Mouse (Mus musculus) olfactory bulb, adult 2 months (tissue): ENCODE data around the gene Atp6v1e1. TPM values are rescaled to one million over a fixed set of nuclear protein-coding genes. Genes with fewer than 3 reads are reported as not detected.
"Not testable (repeated sequence)": the region's sequence is repeated elsewhere in the genome, so short reads cannot be mapped to it uniquely, and the experiment has no call there.

Source experiments
- H3K27ac ChIP-seq: fragments of 200-500 bp; 2 replicates; pipeline ENCODE4 v1.5.1; 2012; ENCODE audit warnings: low read depth, low read length; ENCODE audit not compliant: insufficient read depth
- H3K4me1 ChIP-seq: fragments of 200-500 bp; 2 replicates; pipeline ENCODE4 v1.6.1; 2012; ENCODE audit warnings: low read length; ENCODE audit not compliant: control insufficient read depth, insufficient read depth
- H3K4me3 ChIP-seq: fragments of 200-500 bp; 2 replicates; pipeline ENCODE4 v1.5.1; 2012; ENCODE audit warnings: mild to moderate bottlenecking, low read depth, low read length, moderate library complexity; ENCODE audit not compliant: insufficient read depth
- CTCF ChIP-seq: fragments of 200-500 bp; IDR thresholded peaks from 2 replicates; pipeline ENCODE4 v1.5.1; 2012; ENCODE audit warnings: low read depth, mild to moderate bottlenecking, low read length, moderate library complexity; ENCODE audit not compliant: insufficient read depth
- POLR2A ChIP-seq: fragments of 200-500 bp; IDR thresholded peaks from 2 replicates; pipeline ENCODE4 v1.6.1; 2012; ENCODE audit warnings: mild to moderate bottlenecking, low read depth, low read length, moderate library complexity; ENCODE audit not compliant: insufficient read depth
- WGBS: fragments of 180-500 bp; shearing (Covaris S2); methylation state at CpG from one replicate; pipeline ENCODE4 v1.1.7; 2018; 5-methylcytosine and 5-hydroxymethylcytosine counted together
- polyA plus RNA-seq: library from polyadenylated mRNA; stranded (reverse); fragments of >200 nt; gene quantifications from 2 replicates; pipeline ENCODE4 v1.2.4, GENCODE M21; 2012; ENCODE audit warnings: low replicate concordance; ENCODE audit not compliant: missing spikeins, insufficient read depth, insufficient read length

Atp6v1e1 gene
- not detected in 2 replicates for polyA plus RNA-seq

- Histone ChIP-seq H3K4me3 (peak within 1 kb of the TSS; percentile 56), H3K4me1 (peaks cover 6% of the 10 kb centered on the region; the same call in 1 of the 2 replicates), H3K27ac (peak within 1 kb of the TSS; percentile 49)
- 0% methylated on average over 41 of the region's 41 CpGs for WGBS
- peak; percentile 58; the same call in 1 of the 2 replicates for TF ChIP-seq POLR2A
- no peak for TF ChIP-seq CTCF
These were observed at the start of gene Atp6v1e1 for GRCm38 (mm10) chr6:120822307-120822928. Gene Atp6v1e1, minus strand, starts transcription at chr6:120822793.

- Histone ChIP-seq H3K4me1 (no peaks in the 10 kb centered on the region), H3K27ac (no peak overlapping the region), H3K4me3 (no peak overlapping the region)
- WGBS: 59% methylated on average over 2 of the region's 2 CpGs
- TF ChIP-seq POLR2A: no peak
- TF ChIP-seq CTCF: no peak
These were observed 48.7 kb upstream of the Atp6v1e1 start for GRCm38 (mm10) chr6:120871286-120871685.

DNA sequence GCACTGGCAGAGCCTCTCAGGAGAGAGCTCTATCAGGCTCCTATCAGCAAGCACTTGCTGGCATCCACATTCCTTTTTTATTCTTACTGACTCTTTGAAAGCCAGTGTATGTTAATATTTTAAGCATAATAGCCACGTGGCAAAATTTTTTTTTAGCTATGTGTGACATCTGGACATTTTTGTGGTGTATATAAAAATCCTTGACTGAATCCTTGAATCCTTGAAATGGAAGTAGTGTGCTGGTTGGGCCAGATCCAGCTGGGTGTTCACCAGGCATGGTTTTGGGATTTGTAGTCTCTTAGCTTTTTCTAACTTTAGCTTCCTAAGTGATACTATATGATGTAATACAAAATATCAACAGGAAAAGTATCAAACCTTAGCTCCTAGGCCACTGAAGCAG, 46.2 kb upstream of the Atp6v1e1 start:
- no peak overlapping the region for H3K27ac ChIP-seq
- TF ChIP-seq POLR2A (no peak), CTCF (no peak)
- WGBS: 77% methylated on average over 1 of the region's 1 CpGs
- H3K4me1 ChIP-seq: peaks cover 5% of the 10 kb centered on the region; the same call in 1 of the 2 replicates
- no peak overlapping the region for H3K4me3 ChIP-seq

DNA sequence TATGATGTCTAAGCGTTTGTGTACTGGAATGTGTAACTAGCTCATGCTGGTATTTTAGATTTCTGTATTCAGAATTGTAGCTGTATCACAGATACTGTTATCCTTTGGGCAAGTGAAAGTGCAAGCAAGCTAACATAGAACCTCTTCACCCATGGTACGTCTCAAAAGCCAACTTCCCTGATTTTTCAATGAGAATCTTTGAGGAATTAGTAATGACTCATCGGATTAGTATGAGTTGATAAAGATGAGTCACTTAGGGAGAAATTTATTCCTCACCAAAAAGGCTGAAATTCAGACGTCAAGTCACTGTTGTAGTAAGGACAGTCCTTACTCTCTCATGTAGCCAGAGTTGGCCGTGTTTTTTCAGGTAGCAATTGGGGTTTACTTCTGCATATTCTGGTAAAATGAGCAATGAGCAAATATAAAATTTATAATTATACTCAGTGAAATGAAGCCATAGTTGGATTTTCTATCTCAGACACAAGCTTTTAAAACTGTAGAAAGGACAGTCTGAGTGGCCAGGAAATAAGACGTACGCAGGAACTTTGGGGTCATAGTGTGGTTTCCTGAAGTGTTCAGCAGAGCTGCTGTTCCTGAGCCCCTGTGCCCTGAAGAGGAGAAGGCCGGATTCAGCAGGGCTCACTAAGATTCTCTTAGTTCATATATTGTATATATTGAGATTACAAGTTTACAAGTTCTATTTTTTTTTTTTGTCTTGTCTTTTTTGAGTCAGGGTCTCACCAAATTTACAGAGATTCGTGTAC, 43.6 kb upstream of the Atp6v1e1 start:
- Histone ChIP-seq H3K4me3 (no peak overlapping the region), H3K27ac (no peak overlapping the region), H3K4me1 (peaks cover 5% of the 10 kb centered on the region; the same call in 1 of the 2 replicates)
- TF ChIP-seq CTCF (no peak), POLR2A (no peak)
- WGBS: 78% methylated on average over 9 of the region's 9 CpGs

DNA sequence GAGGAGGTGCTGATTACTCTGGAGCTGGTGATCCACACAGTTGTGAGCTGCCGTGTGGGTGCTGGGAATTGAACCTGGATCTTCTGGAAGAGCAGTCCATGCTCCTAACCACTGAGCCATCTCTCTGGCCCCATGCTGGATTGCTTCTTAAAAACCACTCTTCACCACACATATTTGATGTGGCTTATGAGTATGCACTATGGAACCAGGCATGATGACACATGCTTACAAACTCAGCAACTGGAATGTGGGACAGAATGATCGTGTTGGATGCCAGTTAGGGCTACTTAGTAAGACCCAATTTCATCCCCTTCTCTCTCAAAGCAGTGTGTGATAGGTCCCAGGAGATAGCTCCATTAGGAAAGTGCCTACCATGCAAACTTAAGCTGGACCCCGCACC, 37.5 kb upstream of the Atp6v1e1 start:
- H3K4me3 ChIP-seq: no peak overlapping the region
- TF ChIP-seq POLR2A (no peak), CTCF (no peak)
- 97% methylated on average over 3 of the region's 3 CpGs for WGBS
- H3K27ac ChIP-seq: no peak overlapping the region
- 0 out of 2 replicates have a peak, but pooled peaks cover 3% of the 10 kb centered on the region for H3K4me1 ChIP-seq

GRCm38 (mm10) chr6:120858217-120858711, 35.7 kb upstream of the Atp6v1e1 start:
- TF ChIP-seq CTCF: no peak
- no peak for TF ChIP-seq POLR2A
- H3K4me1 ChIP-seq: 0 out of 2 replicates have a peak, but pooled peaks cover 3% of the 10 kb centered on the region
- no peak overlapping the region for H3K4me3 ChIP-seq
- 39% methylated on average over 8 of the region's 8 CpGs for WGBS
- no peak overlapping the region for H3K27ac ChIP-seq

DNA sequence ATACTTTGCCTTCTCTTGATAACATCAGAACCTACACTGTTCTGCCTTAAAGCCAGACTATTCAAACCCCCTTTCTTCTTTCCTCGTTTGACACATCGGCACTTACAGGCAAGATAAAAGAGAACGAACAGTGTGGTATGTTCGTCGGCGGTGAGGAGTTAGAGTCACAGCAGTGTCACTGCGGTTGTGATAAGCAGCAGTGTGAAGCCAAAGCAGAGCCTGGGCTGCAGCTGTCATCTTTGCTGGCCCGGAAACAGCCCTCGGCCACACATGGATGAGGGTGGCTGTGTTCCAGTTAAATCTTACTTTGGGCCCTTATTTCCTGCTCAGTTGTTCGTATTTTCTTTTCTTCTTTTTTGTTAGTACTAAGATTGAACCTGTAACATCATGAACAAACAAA, 31.8 kb upstream of the Atp6v1e1 start:
- 84% methylated on average over 10 of the region's 10 CpGs for WGBS
- TF ChIP-seq POLR2A (no peak), CTCF (no peak)
- H3K4me3 ChIP-seq: no peak overlapping the region
- 0 out of 2 replicates have a peak, but pooled peaks cover 3% of the 10 kb centered on the region for H3K4me1 ChIP-seq
- no peak overlapping the region for H3K27ac ChIP-seq

- H3K4me1 ChIP-seq, H3K27ac ChIP-seq, H3K4me3 ChIP-seq: not testable (repeated sequence)
These were observed 28.1 kb upstream of the Atp6v1e1 start for GRCm38 (mm10) chr6:120850720-120851119.

DNA sequence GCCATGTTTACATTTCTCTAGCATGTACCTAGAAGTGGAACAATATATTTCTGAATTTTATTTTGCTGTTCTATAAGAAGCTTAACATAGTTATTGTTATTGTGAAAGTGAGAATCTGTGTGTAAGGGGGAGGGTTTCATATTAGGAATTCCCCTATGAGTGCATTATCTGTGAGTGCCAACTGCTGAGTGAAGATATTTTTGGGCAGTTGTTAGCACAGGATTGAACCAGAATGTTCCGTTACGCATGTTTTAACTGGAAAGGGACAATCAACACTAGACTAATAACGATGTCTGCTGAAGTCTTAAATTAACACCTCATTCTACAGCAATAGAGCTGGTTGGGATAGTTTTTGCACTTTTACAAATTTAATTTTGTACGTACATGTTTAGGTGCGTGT, 19.2 kb upstream of the Atp6v1e1 start:
- 0 out of 2 replicates have a peak, but pooled peaks cover 2% of the 10 kb centered on the region for H3K4me1 ChIP-seq
- no peak overlapping the region for H3K4me3 ChIP-seq
- no peak overlapping the region for H3K27ac ChIP-seq
- WGBS: 55% methylated on average over 5 of the region's 5 CpGs
- TF ChIP-seq CTCF: no peak
- TF ChIP-seq POLR2A: no peak
